Mouse (Mus musculus): ENCODE results near the gene Usp50. TPM values are rescaled to one million over a fixed set of nuclear protein-coding genes. Genes with fewer than 3 reads are reported as not detected.

Gene Usp50
- polyA plus RNA-seq, 1 experiment = 38.6 TPM

DNA sequence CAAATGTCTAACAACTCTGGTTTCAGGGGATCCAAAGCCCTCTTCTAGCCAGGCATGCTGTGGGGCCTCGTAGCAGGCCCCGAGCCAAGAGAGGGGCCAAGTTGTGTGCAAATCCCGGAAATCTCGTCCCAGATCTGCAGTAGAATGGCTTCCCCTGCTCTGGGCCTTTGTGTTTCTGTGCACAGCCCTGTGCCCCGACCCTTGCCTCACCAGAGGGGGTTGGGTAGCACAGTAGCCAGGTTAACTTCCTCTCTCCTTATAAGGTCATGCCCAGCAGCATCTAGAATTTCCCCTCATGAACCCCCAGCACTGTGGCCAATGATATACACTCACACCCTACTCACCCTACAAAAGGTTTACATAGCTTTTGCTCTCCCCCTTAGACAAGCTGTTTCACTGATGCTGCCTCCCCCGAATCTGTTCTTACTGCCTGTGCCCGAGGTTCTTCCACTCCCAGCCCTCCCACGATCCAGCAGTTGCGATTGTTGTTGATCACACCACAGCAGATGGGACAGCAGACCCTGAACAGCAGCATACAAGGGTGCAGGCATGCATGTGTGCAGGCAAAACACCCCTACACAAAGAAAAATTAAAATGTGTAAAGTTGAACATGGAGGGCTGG is 4.6 kb upstream of the Usp50 start:
- TF ChIP-seq POLR2A (IDR thresholded peaks at IDR 0.05; ENCODE audit: borderline replicate concordance, control insufficient read depth, low read depth, low read length) = no peak
- TF ChIP-seq CTCF (IDR thresholded peaks at IDR 0.05; ENCODE audit: control insufficient read depth, insufficient read depth, low read length) = no peak
- WGBS = 22% methylated on average over 9 of the region's 9 CpGs
- peaks cover 2% of the 10 kb centered on the region; the same call in 1 of the 2 replicates for H3K4me1 ChIP-seq (ENCODE audit: control insufficient read depth, insufficient read depth, low read length)
- no peak overlapping the region for H3K4me3 ChIP-seq (replicated peaks; ENCODE audit: control insufficient read depth, low read depth, low read length)
- no peak overlapping the region for H3K27ac ChIP-seq (ENCODE audit: control insufficient read depth, insufficient read depth, low read depth, low read length, poor library complexity)

DNA sequence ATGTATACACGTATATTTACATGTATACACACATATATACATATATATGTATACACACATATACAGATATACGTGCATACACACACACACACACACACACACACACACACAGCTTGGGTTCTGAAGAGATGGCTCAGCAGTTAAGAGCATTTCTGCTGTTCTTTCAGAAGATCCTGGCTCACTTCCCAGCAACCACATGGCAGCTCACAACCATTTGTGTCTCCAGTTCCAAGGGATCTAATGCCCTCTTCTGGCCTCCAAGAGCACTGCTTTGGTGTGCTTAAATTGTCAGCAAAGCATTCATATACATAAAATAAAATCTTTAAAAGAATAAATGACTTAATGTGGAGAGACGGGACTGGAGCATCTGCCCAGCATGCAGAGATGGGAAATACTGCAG is 837 bp downstream of the Usp50 start:
- H3K4me3 ChIP-seq (replicated peaks; ENCODE audit: control insufficient read depth, low read depth, low read length) = no peak overlapping the region
- H3K4me1 ChIP-seq (ENCODE audit: control insufficient read depth, insufficient read depth, low read length) = no peaks in the 10 kb centered on the region
- TF ChIP-seq CTCF (IDR thresholded peaks at IDR 0.05; ENCODE audit: control insufficient read depth, insufficient read depth, low read length) = no peak
- TF ChIP-seq POLR2A (IDR thresholded peaks at IDR 0.05; ENCODE audit: borderline replicate concordance, control insufficient read depth, low read depth, low read length) = no peak
- no peak overlapping the region for H3K27ac ChIP-seq (ENCODE audit: control insufficient read depth, insufficient read depth, low read depth, low read length, poor library complexity)
- 77% methylated on average over 3 of the region's 3 CpGs for WGBS

- WGBS = 85% methylated on average over 1 of the region's 1 CpGs
- no peak overlapping the region for H3K4me3 ChIP-seq (replicated peaks; ENCODE audit: control insufficient read depth, low read depth, low read length)
- no peak for TF ChIP-seq POLR2A (IDR thresholded peaks at IDR 0.05; ENCODE audit: borderline replicate concordance, control insufficient read depth, low read depth, low read length)
- TF ChIP-seq CTCF (IDR thresholded peaks at IDR 0.05; ENCODE audit: control insufficient read depth, insufficient read depth, low read length) = no peak
- H3K4me1 ChIP-seq (ENCODE audit: control insufficient read depth, insufficient read depth, low read length) = no peaks in the 10 kb centered on the region
- H3K27ac ChIP-seq (ENCODE audit: control insufficient read depth, insufficient read depth, low read depth, low read length, poor library complexity) = no peak overlapping the region
These were observed 1.8 kb downstream of the Usp50 start for GRCm38 (mm10) chr2:126781478-126781877.

DNA sequence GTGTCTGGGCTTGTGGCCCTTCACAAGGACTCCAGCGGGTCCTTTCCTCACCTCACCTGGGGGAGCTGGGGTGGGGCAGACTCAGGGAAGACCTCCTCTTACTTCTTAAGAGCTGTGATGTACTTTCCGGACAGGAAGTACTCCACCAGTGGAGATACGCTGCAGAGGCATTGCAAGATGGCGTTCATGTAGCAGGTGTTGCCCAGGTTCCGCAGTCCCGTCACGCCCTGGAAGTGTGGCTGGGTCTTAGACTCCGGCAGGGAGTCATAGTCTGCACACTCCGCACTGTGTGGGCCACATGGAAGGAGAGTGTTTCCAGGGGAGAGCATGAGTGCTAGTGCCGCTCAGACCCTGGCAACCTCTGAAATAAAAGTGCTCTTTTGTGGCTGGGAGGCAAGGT is 3.0 kb downstream of the Usp50 start:
- H3K27ac ChIP-seq (ENCODE audit: control insufficient read depth, insufficient read depth, low read depth, low read length, poor library complexity) = no peak overlapping the region
- 86% methylated on average over 10 of the region's 10 CpGs for WGBS
- H3K4me1 ChIP-seq (ENCODE audit: control insufficient read depth, insufficient read depth, low read length) = no peaks in the 10 kb centered on the region
- no peak for TF ChIP-seq CTCF (IDR thresholded peaks at IDR 0.05; ENCODE audit: control insufficient read depth, insufficient read depth, low read length)
- TF ChIP-seq POLR2A (IDR thresholded peaks at IDR 0.05; ENCODE audit: borderline replicate concordance, control insufficient read depth, low read depth, low read length) = no peak
- no peak overlapping the region for H3K4me3 ChIP-seq (replicated peaks; ENCODE audit: control insufficient read depth, low read depth, low read length)

- WGBS = 77% methylated on average over 4 of the region's 4 CpGs
- no peaks in the 10 kb centered on the region for H3K4me1 ChIP-seq (ENCODE audit: control insufficient read depth, insufficient read depth, low read length)
- no peak overlapping the region for H3K27ac ChIP-seq (ENCODE audit: control insufficient read depth, insufficient read depth, low read depth, low read length, poor library complexity)
- TF ChIP-seq POLR2A (IDR thresholded peaks at IDR 0.05; ENCODE audit: borderline replicate concordance, control insufficient read depth, low read depth, low read length) (no peak), CTCF (IDR thresholded peaks at IDR 0.05; ENCODE audit: control insufficient read depth, insufficient read depth, low read length) (no peak)
- no peak overlapping the region for H3K4me3 ChIP-seq (replicated peaks; ENCODE audit: control insufficient read depth, low read depth, low read length)
These were observed 4.5 kb downstream of the Usp50 start for GRCm38 (mm10) chr2:126778806-126779205.

DNA sequence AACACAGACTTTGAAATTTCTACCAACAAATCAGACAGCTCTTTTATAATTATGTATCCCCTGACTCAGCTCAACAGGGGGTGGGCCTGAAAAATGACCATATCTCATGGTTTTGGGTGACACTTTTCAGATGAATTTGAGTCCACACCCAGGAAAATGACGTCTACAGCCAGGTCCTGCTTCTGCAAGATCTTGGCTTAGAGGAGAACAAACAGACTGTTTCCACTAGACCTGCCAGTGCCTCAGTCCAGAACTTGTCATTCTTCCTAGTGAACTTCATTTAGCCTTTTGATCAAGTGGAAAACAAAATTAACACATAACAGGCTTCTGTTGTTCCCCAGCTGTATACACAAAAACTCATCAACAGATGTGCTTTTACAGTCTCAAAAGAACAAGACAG is 6.9 kb downstream of the Usp50 start:
- no peak for TF ChIP-seq CTCF (IDR thresholded peaks at IDR 0.05; ENCODE audit: control insufficient read depth, insufficient read depth, low read length)
- TF ChIP-seq POLR2A (IDR thresholded peaks at IDR 0.05; ENCODE audit: borderline replicate concordance, control insufficient read depth, low read depth, low read length) = no peak
- no peak overlapping the region for H3K27ac ChIP-seq (ENCODE audit: control insufficient read depth, insufficient read depth, low read depth, low read length, poor library complexity)
- 26% methylated on average over 1 of the region's 1 CpGs for WGBS
- H3K4me3 ChIP-seq (replicated peaks; ENCODE audit: control insufficient read depth, low read depth, low read length) = no peak overlapping the region
- no peaks in the 10 kb centered on the region for H3K4me1 ChIP-seq (ENCODE audit: control insufficient read depth, insufficient read depth, low read length)

- no peak overlapping the region for H3K27ac ChIP-seq (ENCODE audit: control insufficient read depth, insufficient read depth, low read depth, low read length, poor library complexity)
- H3K4me1 ChIP-seq (ENCODE audit: control insufficient read depth, insufficient read depth, low read length) = no peaks in the 10 kb centered on the region
- WGBS = 51% methylated on average over 4 of the region's 4 CpGs
- no peak overlapping the region for H3K4me3 ChIP-seq (replicated peaks; ENCODE audit: control insufficient read depth, low read depth, low read length)
- TF ChIP-seq POLR2A (IDR thresholded peaks at IDR 0.05; ENCODE audit: borderline replicate concordance, control insufficient read depth, low read depth, low read length) (no peak), CTCF (IDR thresholded peaks at IDR 0.05; ENCODE audit: control insufficient read depth, insufficient read depth, low read length) (no peak)
These were observed 7.3 kb downstream of the Usp50 start for GRCm38 (mm10) chr2:126775951-126776350.

DNA sequence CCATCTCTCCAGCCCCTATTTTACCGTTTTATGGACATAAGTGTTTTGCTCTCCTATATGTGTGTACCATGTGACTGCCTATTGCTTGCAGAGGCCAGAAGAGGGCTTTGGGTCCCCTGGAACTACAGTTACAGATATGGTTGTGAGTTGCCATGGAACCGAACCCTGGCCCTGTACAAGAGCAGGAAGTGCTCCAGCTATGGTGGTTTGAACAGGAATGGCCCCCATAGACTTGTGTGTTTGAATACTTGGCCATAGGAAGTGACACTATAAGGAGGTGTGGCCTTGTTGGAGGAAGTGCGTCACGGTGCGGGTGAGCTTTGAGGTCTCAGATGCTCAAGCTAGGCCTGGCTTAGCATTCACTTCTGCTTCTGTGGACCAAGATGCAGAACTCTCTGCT is 11.1 kb downstream of the Usp50 start:
- Histone ChIP-seq H3K27ac (ENCODE audit: control insufficient read depth, insufficient read depth, low read depth, low read length, poor library complexity) (no peak overlapping the region), H3K4me3 (replicated peaks; ENCODE audit: control insufficient read depth, low read depth, low read length) (no peak overlapping the region), H3K4me1 (ENCODE audit: control insufficient read depth, insufficient read depth, low read length) (no peaks in the 10 kb centered on the region)
- WGBS = 78% methylated on average over 5 of the region's 5 CpGs
- TF ChIP-seq POLR2A (IDR thresholded peaks at IDR 0.05; ENCODE audit: borderline replicate concordance, control insufficient read depth, low read depth, low read length) (no peak), CTCF (IDR thresholded peaks at IDR 0.05; ENCODE audit: control insufficient read depth, insufficient read depth, low read length) (no peak)

Data from bone marrow, adult 2 months (tissue).